17 mouse cellular contexts compared by ENCODE assay signal in genomic region chr16:74234393-74235059, GRCm38 (mm10).
A peak's percentile ranks its signal among the peaks of the same experiment; 100 is the strongest.
DNase-seq lines count a peak whose midpoint lies in the region; ATAC-seq and TF ChIP-seq lines count a peak whose summit lies in the region.
"Had no signal": no experiment of that assay in that cellular context is flagged by ENCODE, and none has a peak within 500 bp of the region (broad histone marks: within the 10 kb centered on the region; RNA-seq: fewer than 3 reads in every experiment).

No protein-coding gene starts in this region.

- H3K36me3 ChIP-seq in hindbrain, embryonic 13.5 days: no peaks in the 10 kb centered on the region
- no peaks in the 10 kb centered on the region for H3K36me3 ChIP-seq in midbrain, postnatal 0 days (ENCODE audit: insufficient read depth, low read length)
- H3K36me3 ChIP-seq: heart, embryonic 10.5 days; intestine, embryonic 15.5 days; limb, embryonic 13.5 days had no signal

- H3K4me1 ChIP-seq in hindbrain, embryonic 13.5 days (replicated peaks): peaks cover 6% of the 10 kb centered on the region
- no peaks in the 10 kb centered on the region for H3K4me1 ChIP-seq in midbrain, postnatal 0 days (ENCODE audit: insufficient read depth, low read length)
- H3K4me1 ChIP-seq: heart, embryonic 10.5 days; intestine, embryonic 15.5 days; limb, embryonic 13.5 days had no signal

- TF ChIP-seq POLR2A in brain, embryonic 14.5 days (IDR thresholded peaks at IDR 0.05; ENCODE audit: borderline replicate concordance, extremely low read depth, insufficient read depth, insufficient read length, poor library complexity, severe bottlenecking): no peak

- no peak overlapping the region for H3K9ac ChIP-seq in hindbrain, embryonic 13.5 days
- H3K9ac ChIP-seq in midbrain, postnatal 0 days (replicated peaks; ENCODE audit: low read length, poor library complexity, severe bottlenecking): no peak overlapping the region
- H3K9ac ChIP-seq: intestine, embryonic 15.5 days; limb, embryonic 13.5 days; liver, embryonic 14.5 days had no signal

- H3K9me3 ChIP-seq in hindbrain, embryonic 13.5 days: no peaks in the 10 kb centered on the region
- H3K9me3 ChIP-seq in midbrain, postnatal 0 days (ENCODE audit: low read length): no peaks in the 10 kb centered on the region
- H3K9me3 ChIP-seq: heart, embryonic 10.5 days; intestine, embryonic 15.5 days; limb, embryonic 13.5 days had no signal

- H3K27me3 ChIP-seq in hindbrain, embryonic 13.5 days: no peaks in the 10 kb centered on the region
- no peaks in the 10 kb centered on the region for H3K27me3 ChIP-seq in midbrain, postnatal 0 days (ENCODE audit: insufficient read depth, low read length)
- H3K27me3 ChIP-seq: intestine, embryonic 15.5 days; limb, embryonic 13.5 days had no signal

- no peak overlapping the region for H3K4me3 ChIP-seq in hindbrain, embryonic 13.5 days
- no peak overlapping the region for H3K4me3 ChIP-seq in midbrain, postnatal 0 days (ENCODE audit: low read depth, low read length)
- H3K4me3 ChIP-seq: heart, embryonic 10.5 days; intestine, embryonic 15.5 days; layer of hippocampus, adult 2 months; limb, embryonic 13.5 days had no signal

- no peak for TF ChIP-seq CTCF in brain, embryonic 14.5 days (IDR thresholded peaks at IDR 0.05; ENCODE audit: borderline replicate concordance, extremely low read depth, insufficient read depth, insufficient read length)
- no peak for TF ChIP-seq CTCF in midbrain, postnatal 0 days (IDR thresholded peaks at IDR 0.05)

- intact Hi-C loops in left cerebral cortex, postnatal 4 days (cut with DNase I): no loop called here

- no peak overlapping the region for H3K4me2 ChIP-seq in hindbrain, embryonic 13.5 days
- H3K4me2 ChIP-seq in midbrain, postnatal 0 days (ENCODE audit: low read depth, low read length, poor library complexity, severe bottlenecking): no peak overlapping the region
- H3K4me2 ChIP-seq: intestine, embryonic 15.5 days; limb, embryonic 13.5 days had no signal

- WGBS in hindbrain, embryonic 13.5 days: 51% methylated on average over 6 of the region's 6 CpGs
- 61% methylated on average over 6 of the region's 6 CpGs for WGBS in midbrain, postnatal 0 days

- DNase-seq in brain, adult 2 months (ENCODE audit: low read depth, low spot score): peak; percentile 43
- peak; percentile 80 for DNase-seq in brain, embryonic 14.5 days (ENCODE audit: low read depth)
- peak; percentile 12 for DNase-seq in midbrain, postnatal 0 days (ENCODE audit: low spot score)
- DNase-seq in left cerebral cortex, postnatal 4 days: no peak
- no peak for DNase-seq in layer of hippocampus, adult 9-11 months
- DNase-seq in natural killer cell, adult 2 months (ENCODE audit: low spot score in 2 of 2): no peak
- DNase-seq: embryo, embryonic 11 days; gastrocnemius, postnatal 36 days; right cerebral cortex, postnatal 4 days; thymus, postnatal 25 days had no signal

- peak overlapping the region; percentile 61 for H3K27ac ChIP-seq in hindbrain, embryonic 13.5 days
- peak overlapping the region; percentile 4; the same call in 1 of the 2 replicates for H3K27ac ChIP-seq in midbrain, postnatal 0 days (ENCODE audit: low read depth, low read length)
- H3K27ac ChIP-seq: heart, embryonic 10.5 days; intestine, embryonic 15.5 days; kidney, postnatal 0 days; layer of hippocampus, adult 2 months; limb, embryonic 13.5 days; liver, embryonic 14.5 days had no signal

- ATAC-seq in hindbrain, embryonic 13.5 days (ENCODE audit: low FRiP score): peak; percentile 78
- ATAC-seq in midbrain, postnatal 0 days (ENCODE audit: low FRiP score): no peak; the same call in 1 of the 2 replicates
- ATAC-seq: intestine, embryonic 15.5 days had no signal

Comparison
In these comparisons a context has a peak if more than half of its experiments do, and no peak if none do; other contexts are left out.
1. DNase-seq: peak in brain, adult 2 months (single experiment), brain, embryonic 14.5 days (single experiment) and midbrain, postnatal 0 days (single experiment); none in left cerebral cortex, postnatal 4 days (single experiment), layer of hippocampus, adult 9-11 months (single experiment) and natural killer cell, adult 2 months (0 of 2).